Mouse (Mus musculus): ENCODE measurements at regions not wholly inside any gene's neighbourhood (a gene's known extent, or its start where the extent isn't known, plus 50 kb on each side); places are given as distances from the start of the nearest gene placed in this dataset.

DNA sequence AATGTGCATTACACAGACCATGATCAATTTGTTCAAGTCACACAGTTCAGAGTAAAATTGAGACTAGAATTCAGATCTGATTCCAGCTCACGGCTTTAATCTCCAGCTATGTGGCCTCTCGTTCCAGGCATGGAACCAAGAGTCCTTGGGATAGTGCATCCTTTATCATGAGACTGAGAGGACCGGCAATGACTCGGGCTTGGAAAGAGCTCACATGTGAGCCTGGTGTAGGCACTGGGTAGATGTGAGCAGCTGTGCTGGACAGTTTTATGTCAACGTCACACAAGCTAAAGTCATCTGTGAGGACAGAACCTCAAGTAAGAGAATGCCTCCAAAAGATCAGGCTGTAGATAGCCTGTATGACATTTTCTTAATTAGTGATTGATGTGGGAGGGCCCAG, 228.3 kb downstream of the Plpp3 start:
- DNase-seq (ENCODE audit: low spot score): no peak

- DNase-seq (ENCODE audit: low spot score): no peak
Observed at GRCm38 (mm10) chr4:105390378-105390777, 233.2 kb downstream of the Plpp3 start.

DNA sequence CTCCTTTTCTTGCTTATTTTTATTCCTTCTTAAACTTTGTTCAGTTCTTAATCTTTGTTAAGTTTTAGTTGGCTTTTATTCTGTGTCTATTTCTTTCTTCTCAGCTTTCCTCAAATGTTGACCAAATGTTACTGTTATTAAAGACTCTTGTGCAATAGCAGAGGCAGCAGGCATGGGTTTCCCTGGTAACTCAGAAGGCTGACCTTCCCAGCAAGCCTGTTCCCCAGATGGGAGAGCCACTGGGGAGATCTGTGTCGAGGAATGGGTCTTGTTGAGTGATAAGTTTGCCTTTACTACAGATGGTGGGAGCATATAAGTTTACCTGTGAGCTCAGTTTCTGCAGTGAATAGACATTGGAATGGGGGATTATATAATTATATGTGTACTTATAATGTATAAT, 237.2 kb downstream of the Plpp3 start:
- DNase-seq (ENCODE audit: low spot score): no peak

DNA sequence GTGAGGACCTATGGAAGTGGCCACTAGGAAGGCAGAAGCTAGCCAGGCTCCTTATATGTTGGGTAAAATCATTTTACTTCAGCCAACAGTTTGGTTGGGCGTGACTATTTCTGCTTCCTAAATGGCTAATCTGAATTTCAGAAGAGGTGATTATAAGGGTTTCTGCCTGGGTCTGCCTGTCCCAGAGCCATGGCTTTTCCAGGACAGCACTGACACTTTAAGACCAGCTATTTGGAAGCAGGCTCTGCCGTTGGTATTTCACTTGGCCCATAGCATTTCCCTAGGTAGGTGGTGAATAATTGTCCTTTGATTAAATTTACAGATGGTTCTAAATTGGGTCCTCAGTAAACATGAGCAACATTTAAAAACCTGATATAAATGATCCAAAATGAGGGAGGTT, 240.3 kb downstream of the Plpp3 start:
- no peak for DNase-seq (ENCODE audit: low spot score)

DNA sequence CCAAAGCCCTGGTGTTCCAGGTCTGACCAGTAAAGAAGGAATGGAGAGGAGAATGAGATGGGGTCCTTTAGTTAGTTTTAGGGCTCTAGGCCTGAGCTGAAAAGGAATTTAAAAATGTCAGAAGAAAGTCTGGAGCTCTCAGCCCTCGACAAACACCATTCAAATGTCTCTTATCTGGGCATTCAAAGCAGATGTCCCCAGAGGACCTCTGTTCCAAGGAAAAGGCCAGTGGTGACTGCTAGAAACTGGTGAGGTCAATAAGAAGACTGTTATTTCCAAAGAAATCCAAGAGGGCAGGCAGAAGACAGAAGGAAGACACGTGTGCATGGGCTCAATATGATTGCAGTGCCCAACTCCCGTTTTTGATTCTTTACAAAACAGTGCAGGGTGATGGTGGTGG, 244.9 kb downstream of the Plpp3 start:
- DNase-seq (ENCODE audit: low spot score): no peak

GRCm38 (mm10) chr4:105403169-105403568, 246.0 kb downstream of the Plpp3 start:
- DNase-seq (ENCODE audit: low spot score): no peak

DNA sequence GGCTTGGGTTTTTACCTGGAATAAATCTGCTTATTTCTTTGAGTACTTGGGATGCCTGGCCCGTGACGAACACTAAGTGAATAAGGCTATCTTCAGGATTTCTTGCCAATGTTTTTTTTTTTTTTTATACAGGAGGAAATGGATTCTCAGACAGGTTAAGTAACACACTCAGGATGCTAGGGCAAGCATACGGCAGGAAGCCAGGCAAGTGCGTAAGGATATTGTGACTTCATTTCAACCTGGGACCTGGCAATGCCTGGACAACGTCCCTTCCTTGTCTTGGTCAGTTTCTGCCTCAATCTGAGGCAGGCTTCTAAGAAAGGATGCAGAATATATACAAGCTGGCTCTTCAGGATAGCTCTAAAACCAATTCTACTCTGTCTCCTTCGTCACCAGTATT, 246.5 kb downstream of the Plpp3 start:
- DNase-seq (ENCODE audit: low spot score): no peak

DNA sequence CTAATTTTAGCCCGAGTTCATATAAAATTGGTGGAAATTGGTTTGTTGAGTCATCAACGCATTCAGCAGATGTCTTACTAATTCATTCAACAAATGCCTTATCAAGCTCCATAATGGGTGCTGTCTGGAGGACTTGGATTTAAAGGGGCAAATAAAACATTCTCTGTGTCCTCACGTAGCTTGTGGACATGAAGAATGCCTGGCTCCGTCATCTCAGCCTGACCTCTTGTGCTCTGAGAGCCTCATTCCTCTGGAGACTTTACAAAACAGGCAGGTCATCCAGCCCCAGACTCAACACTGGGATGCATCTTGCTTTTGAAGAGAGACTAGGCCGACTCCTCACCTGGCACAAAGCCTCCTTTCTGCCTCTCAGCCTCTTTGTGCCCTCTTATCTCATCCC, 248.6 kb downstream of the Plpp3 start:
- DNase-seq (ENCODE audit: low spot score): no peak

DNA sequence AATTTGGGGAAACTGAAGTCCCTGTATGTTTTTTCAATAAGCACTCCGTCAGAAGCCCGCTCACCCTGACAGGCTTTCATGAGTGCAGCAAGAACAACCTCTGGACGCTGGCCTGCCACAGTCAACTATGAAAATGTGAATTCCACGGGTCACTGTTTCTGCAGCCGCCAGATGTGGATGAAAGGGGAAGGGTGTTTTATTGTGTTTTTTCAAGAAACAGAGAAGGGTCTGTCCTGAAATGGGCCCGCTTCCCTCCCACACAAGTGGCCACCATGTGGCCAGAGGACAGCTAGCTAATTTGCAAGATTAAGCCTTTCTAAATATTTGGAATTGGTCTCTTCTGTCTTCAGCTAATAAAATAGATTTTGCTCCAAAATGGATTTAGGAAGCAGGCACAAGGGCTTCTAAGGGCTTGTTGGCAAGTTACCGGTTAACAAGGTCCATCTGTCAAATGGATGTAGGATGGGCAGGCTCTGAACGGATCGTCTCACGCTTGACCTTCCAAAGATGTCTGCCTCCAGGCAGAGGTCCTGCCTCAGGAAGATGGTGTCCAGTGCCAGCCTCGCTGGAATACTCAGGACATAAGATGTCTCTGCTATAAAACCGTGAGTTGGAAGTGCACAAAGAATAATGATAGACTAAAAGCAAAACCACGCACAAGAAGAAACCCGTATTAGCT, 249.8 kb downstream of the Plpp3 start:
- no peak for DNase-seq (ENCODE audit: low spot score)

DNA sequence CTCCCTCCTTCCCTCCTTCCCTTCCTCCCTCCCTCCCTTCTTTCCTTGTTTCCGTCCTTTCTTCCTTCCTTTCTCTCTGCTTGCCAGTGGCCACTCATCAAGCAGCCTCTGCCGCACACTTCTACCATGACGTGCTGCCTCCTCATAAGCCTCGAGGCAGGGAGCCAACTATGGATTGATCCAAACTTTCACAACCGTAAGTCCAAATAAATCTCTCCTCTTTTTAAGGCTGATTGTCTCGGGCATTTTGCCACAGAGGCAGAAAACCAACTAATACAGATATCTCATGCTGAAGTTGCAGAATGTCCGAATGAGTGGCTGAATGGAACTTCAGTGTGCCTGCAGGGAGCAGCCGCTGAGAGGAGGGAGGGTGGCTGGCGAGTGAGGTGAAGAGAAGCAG, 251.7 kb downstream of the Plpp3 start:
- peak; percentile 33 for DNase-seq (ENCODE audit: low spot score)

DNA sequence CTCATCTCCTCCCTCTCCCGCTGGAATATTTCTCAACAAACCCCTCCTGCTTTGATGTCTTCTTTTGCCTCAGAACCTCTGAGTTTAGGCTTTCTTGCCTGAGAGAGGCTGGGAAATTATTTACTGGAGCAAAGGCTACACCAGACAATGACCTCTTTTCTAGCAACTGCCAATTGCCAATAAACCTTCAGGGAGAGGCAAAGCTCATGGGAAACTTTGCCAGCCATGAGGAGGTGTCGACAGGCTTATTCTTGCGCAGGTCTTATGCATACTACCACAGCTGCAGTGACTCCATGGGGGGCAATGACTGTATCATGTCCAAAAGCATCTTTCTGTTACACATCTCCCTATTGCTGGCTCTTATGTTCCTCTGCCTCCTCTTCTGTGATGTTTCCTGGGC, 260.0 kb downstream of the Plpp3 start:
- no peak for DNase-seq (ENCODE audit: low spot score)

- no peak for DNase-seq (ENCODE audit: low spot score)
Observed at GRCm38 (mm10) chr4:105422466-105422865, 265.3 kb downstream of the Plpp3 start.

- DNase-seq (ENCODE audit: low spot score): no peak
Observed at GRCm38 (mm10) chr4:105423727-105424201, 266.6 kb downstream of the Plpp3 start.

DNA sequence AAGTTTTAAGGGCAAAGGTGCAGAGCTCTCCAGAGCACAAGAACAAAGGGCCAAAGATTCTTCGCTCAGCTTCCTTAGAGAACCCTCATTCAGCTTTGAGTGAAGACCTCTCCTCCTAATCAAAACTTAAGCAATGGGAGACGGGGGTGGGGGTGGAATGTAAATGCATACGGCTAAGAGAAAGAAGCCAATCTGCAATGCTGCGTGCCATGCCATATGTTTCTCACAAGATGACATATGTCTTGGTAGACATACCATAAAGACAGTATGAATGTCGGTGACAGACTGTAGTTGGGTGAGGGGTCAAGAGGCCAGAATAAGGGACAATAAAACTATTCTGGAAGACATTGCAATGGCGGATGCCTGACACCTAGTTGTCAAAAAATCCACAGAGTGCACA, 267.9 kb downstream of the Plpp3 start:
- no peak for DNase-seq (ENCODE audit: low spot score)

GRCm38 (mm10) chr4:105427581-105427980, 270.4 kb downstream of the Plpp3 start:
- peak; percentile 28 for DNase-seq (ENCODE audit: low spot score)

- peak; percentile 84 for DNase-seq (ENCODE audit: low spot score)
Observed at GRCm38 (mm10) chr4:105429381-105430100, 272.4 kb downstream of the Plpp3 start.

DNA sequence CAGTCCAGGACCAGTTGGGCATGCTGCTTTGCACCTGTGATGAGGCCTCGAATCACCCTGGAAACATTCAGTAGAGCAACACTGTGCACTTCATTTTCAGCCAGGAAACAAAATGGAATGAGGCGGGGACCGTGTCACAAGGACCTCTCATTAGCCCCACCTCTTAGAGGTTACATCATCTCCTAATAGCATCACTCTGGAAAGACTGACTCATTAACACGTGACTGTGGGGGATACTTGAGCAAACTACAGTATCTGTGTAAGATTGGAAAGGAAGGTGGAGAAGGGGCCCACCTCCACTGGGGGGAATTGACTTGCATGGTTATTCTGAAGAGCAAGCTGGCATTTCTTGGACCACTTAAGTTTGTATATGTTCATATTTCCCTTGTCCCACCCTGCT, 275.3 kb downstream of the Plpp3 start:
- DNase-seq (ENCODE audit: low spot score): no peak

DNA sequence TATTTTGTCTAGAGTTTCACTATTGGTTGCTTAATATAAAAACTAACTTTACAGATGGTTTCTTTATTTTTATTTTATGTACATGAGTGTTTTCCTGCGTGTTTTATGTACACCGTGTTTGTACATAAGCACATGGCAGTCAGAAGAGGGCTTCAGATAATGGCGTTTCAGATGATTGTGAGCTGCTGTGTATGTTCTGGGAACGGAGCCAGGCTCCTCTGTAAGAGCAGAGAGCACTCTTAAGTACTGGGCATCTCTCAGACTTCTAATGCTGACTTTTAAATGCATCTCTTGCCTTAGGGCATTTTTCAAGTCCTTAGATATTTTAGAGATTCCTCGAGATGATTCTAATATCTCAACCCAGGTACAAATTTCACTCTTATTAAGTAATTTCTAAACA, 280.0 kb downstream of the Plpp3 start:
- no peak for DNase-seq (ENCODE audit: low spot score)

DNA sequence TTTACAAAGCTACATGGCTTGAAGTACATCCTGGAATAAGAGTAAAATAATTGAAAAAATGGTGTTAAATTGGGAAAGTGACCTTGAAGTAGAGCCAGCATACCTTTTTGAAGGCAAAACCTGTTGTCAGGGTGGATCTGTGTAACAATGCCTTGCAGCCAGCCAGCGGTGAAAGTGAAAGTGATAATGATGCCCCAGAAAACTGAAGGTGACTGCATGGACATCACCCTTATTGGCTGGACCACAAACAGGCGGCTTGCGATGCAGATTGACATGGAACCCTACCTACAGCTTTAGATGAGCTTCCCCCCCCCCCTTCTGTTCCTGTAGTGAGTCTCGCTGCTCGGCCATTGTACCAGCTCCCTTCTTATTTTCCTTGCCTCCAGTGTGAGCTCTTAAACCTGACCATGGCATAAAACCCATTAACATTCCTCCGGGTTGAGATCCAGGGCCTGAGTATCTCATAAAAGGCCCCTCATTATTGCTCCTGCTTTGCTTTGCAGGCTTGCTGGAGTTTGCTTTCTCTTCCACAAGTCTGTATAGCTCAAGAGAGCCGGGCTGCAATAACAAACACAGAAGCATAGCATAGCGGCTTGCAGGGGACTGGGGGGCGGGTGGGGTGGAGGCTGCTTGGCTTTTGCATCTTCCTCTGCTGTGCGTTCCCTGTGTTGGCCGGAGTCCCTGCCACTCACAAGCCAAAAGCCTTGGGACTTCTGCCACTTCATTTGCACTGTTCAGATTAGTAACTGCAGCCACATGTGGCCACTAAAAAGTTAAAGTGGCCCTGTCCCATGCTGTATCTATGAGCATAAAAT, 292.1 kb downstream of the Plpp3 start:
- peak; percentile 47 for DNase-seq (ENCODE audit: low spot score)

DNA sequence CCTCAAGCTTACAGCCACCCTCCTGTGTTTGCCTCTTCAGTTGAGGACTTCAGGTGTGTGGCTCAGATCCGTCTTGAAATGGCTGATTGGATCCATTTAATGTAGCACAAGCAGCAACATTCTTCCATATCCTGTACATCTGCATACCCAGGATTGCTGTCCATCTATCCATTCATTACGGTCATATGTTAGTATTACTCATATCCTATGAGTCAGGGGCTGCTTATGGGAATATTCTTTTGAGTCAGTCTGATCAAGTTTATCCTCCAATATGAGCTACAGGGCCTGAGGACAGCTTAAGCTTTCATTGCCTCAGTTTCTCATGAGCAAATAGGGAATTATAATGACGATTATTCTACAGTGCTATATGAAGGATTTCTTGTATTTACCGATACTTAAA, 293.7 kb downstream of the Plpp3 start:
- DNase-seq (ENCODE audit: low spot score): no peak

- DNase-seq (ENCODE audit: low spot score): no peak
Observed at GRCm38 (mm10) chr4:105451871-105452270, 294.7 kb downstream of the Plpp3 start.

DNA sequence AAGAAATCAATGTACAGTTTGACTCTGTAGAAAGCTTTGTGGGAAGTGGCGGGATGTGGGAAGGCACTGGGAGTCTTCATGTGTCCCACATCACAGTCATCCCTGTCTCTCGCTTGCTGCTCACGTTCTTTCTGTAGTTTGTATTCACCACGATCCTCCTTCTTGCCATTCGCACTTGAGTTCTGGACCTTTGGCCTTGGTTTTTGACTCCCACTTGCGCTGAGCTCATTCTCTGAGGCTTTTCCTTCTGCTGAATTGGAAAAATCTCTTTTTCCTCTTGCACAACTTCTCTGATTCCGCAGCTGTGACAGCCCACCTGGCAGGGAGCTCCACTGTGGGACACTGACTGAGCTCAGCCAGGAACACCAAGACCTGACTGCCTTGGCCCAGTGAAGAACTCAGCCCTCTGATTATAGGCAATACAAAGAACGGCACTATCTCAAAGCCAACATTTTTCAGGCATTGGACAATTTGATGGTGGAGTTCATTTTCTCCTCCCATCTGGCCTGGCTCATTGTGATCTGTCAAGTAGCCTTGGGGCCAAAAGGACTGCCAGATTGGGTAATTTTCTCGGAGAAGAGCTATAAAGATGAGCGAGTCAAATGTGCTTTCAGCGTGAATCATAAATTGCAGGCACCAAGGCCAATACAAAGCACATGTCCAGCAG, 299.9 kb downstream of the Plpp3 start:
- peak; percentile 82 for DNase-seq (ENCODE audit: low spot score)

Data from gastrocnemius, adult 18-20 months (tissue).